Mouse (Mus musculus): ENCODE measurements around the gene Tmc5.

Gene Tmc5

GRCm38 (mm10) chr7:118597201-118597600 is at the start of gene Tmc5:
Gene Tmc5 (plus strand): TSS chr7:118597297.
- peak; percentile 53 for DNase-seq (ENCODE audit: low read depth, low spot score)

GRCm38 (mm10) chr7:118547451-118547850 is 49.6 kb upstream of the Tmc5 start:
- no peak for DNase-seq (ENCODE audit: low read depth, low spot score)

- peak; percentile 16 for DNase-seq (ENCODE audit: low read depth, low spot score)
Observed at GRCm38 (mm10) chr7:118553881-118554280, 43.2 kb upstream of the Tmc5 start.

GRCm38 (mm10) chr7:118554290-118554689 is 42.8 kb upstream of the Tmc5 start:
- no peak for DNase-seq (ENCODE audit: low read depth, low spot score)

- no peak for DNase-seq (ENCODE audit: low read depth, low spot score)
Observed at GRCm38 (mm10) chr7:118569121-118569543, 28.0 kb upstream of the Tmc5 start.

- DNase-seq (ENCODE audit: low read depth, low spot score), result peak; percentile 24
Observed at GRCm38 (mm10) chr7:118571350-118571749, 25.7 kb upstream of the Tmc5 start.

GRCm38 (mm10) chr7:118572039-118572438 is 25.1 kb upstream of the Tmc5 start:
- no peak for DNase-seq (ENCODE audit: low read depth, low spot score)

- DNase-seq (ENCODE audit: low read depth, low spot score), result no peak
Observed at GRCm38 (mm10) chr7:118578269-118578668, 18.8 kb upstream of the Tmc5 start.

- DNase-seq (ENCODE audit: low read depth, low spot score), result peak; percentile 86
Observed at GRCm38 (mm10) chr7:118579938-118580337, 17.2 kb upstream of the Tmc5 start.

- DNase-seq (ENCODE audit: low read depth, low spot score), result no peak
Observed at GRCm38 (mm10) chr7:118583821-118584220, 13.3 kb upstream of the Tmc5 start.

GRCm38 (mm10) chr7:118584257-118584907 is 12.7 kb upstream of the Tmc5 start, which contains the start of gene Tmc7:
Gene Tmc7 (minus strand): TSS chr7:118584736.
- peak; percentile 32 for DNase-seq (ENCODE audit: low read depth, low spot score)

GRCm38 (mm10) chr7:118584926-118585325 is 12.2 kb upstream of the Tmc5 start:
- no peak for DNase-seq (ENCODE audit: low read depth, low spot score)

- no peak for DNase-seq (ENCODE audit: low read depth, low spot score)
Observed at GRCm38 (mm10) chr7:118585856-118586255, 11.2 kb upstream of the Tmc5 start.

- no peak for DNase-seq (ENCODE audit: low read depth, low spot score)
Observed at GRCm38 (mm10) chr7:118590726-118591305, 6.3 kb upstream of the Tmc5 start.

GRCm38 (mm10) chr7:118592146-118592545 is 5.0 kb upstream of the Tmc5 start:
- DNase-seq (ENCODE audit: low read depth, low spot score), result no peak

- DNase-seq (ENCODE audit: low read depth, low spot score), result peak; percentile 97
Observed at GRCm38 (mm10) chr7:118593567-118594407, 3.3 kb upstream of the Tmc5 start.

- no peak for DNase-seq (ENCODE audit: low read depth, low spot score)
Observed at GRCm38 (mm10) chr7:118594611-118595010, 2.5 kb upstream of the Tmc5 start.

GRCm38 (mm10) chr7:118595228-118595627 is 1.9 kb upstream of the Tmc5 start:
- no peak for DNase-seq (ENCODE audit: low read depth, low spot score)

- DNase-seq (ENCODE audit: low read depth, low spot score), result no peak
Observed at GRCm38 (mm10) chr7:118596271-118596670, 826 bp upstream of the Tmc5 start.

- DNase-seq (ENCODE audit: low read depth, low spot score), result no peak
Observed at GRCm38 (mm10) chr7:118599954-118600631, 3.0 kb downstream of the Tmc5 start.

- no peak for DNase-seq (ENCODE audit: low read depth, low spot score)
Observed at GRCm38 (mm10) chr7:118604842-118605241, 7.7 kb downstream of the Tmc5 start.

GRCm38 (mm10) chr7:118609815-118610214 is 12.7 kb downstream of the Tmc5 start:
- no peak for DNase-seq (ENCODE audit: low read depth, low spot score)
